Mouse (Mus musculus): Measurements from ENCODE around the gene Elk3.

The Elk3 gene

GRCm38 (mm10) chr10:93331543-93331942 lies 20.6 kb upstream of the Elk3 start:
- no peak for DNase-seq (ENCODE audit: low read depth, low spot score)

GRCm38 (mm10) chr10:93328321-93328720 lies 17.4 kb upstream of the Elk3 start:
- DNase-seq (ENCODE audit: low read depth, low spot score): no peak

GRCm38 (mm10) chr10:93327187-93327586 lies 16.3 kb upstream of the Elk3 start:
- DNase-seq (ENCODE audit: low read depth, low spot score): no peak

- no peak for DNase-seq (ENCODE audit: low read depth, low spot score)
These were observed 15.8 kb upstream of the Elk3 start for GRCm38 (mm10) chr10:93326741-93327100.

- DNase-seq (ENCODE audit: low read depth, low spot score): no peak
These were observed 15.1 kb upstream of the Elk3 start for GRCm38 (mm10) chr10:93325804-93326740.

GRCm38 (mm10) chr10:93325369-93325768 lies 14.4 kb upstream of the Elk3 start:
- no peak for DNase-seq (ENCODE audit: low read depth, low spot score)

GRCm38 (mm10) chr10:93324438-93324837 lies 13.5 kb upstream of the Elk3 start:
- DNase-seq (ENCODE audit: low read depth, low spot score): no peak

GRCm38 (mm10) chr10:93323659-93324058 lies 12.7 kb upstream of the Elk3 start:
- no peak for DNase-seq (ENCODE audit: low read depth, low spot score)

GRCm38 (mm10) chr10:93321763-93322162 lies 10.8 kb upstream of the Elk3 start:
- DNase-seq (ENCODE audit: low read depth, low spot score): no peak

GRCm38 (mm10) chr10:93320148-93320547 lies 9.2 kb upstream of the Elk3 start:
- no peak for DNase-seq (ENCODE audit: low read depth, low spot score)

- no peak for DNase-seq (ENCODE audit: low read depth, low spot score)
These were observed 8.7 kb upstream of the Elk3 start for GRCm38 (mm10) chr10:93319526-93320063.

- no peak for DNase-seq (ENCODE audit: low read depth, low spot score)
These were observed 6.0 kb upstream of the Elk3 start for GRCm38 (mm10) chr10:93316909-93317308.

- DNase-seq (ENCODE audit: low read depth, low spot score): no peak
These were observed 641 bp upstream of the Elk3 start for GRCm38 (mm10) chr10:93311576-93311975.

GRCm38 (mm10) chr10:93309934-93310621 lies 857 bp downstream of the Elk3 start:
- no peak for DNase-seq (ENCODE audit: low read depth, low spot score)

GRCm38 (mm10) chr10:93309131-93309933 lies 1.6 kb downstream of the Elk3 start:
- DNase-seq (ENCODE audit: low read depth, low spot score): peak; percentile 74

GRCm38 (mm10) chr10:93306367-93306766 lies 4.6 kb downstream of the Elk3 start:
- DNase-seq (ENCODE audit: low read depth, low spot score): no peak

GRCm38 (mm10) chr10:93305946-93306345 lies 5.0 kb downstream of the Elk3 start:
- no peak for DNase-seq (ENCODE audit: low read depth, low spot score)

GRCm38 (mm10) chr10:93303231-93303630 lies 7.7 kb downstream of the Elk3 start:
- no peak for DNase-seq (ENCODE audit: low read depth, low spot score)

GRCm38 (mm10) chr10:93301831-93302230 lies 9.1 kb downstream of the Elk3 start:
- DNase-seq (ENCODE audit: low read depth, low spot score): no peak

GRCm38 (mm10) chr10:93298208-93298607 lies 12.7 kb downstream of the Elk3 start:
- DNase-seq (ENCODE audit: low read depth, low spot score): no peak

- no peak for DNase-seq (ENCODE audit: low read depth, low spot score)
These were observed 13.2 kb downstream of the Elk3 start for GRCm38 (mm10) chr10:93297774-93298173.
